Mouse (Mus musculus): ENCODE results near the gene Slc25a4. TPM values are rescaled to one million over a fixed set of nuclear protein-coding genes. Genes with fewer than 3 reads are reported as not detected.

Gene Slc25a4
- total and polyA plus RNA-seq, 3 experiments = 133 to 206 (median 200) TPM

DNA sequence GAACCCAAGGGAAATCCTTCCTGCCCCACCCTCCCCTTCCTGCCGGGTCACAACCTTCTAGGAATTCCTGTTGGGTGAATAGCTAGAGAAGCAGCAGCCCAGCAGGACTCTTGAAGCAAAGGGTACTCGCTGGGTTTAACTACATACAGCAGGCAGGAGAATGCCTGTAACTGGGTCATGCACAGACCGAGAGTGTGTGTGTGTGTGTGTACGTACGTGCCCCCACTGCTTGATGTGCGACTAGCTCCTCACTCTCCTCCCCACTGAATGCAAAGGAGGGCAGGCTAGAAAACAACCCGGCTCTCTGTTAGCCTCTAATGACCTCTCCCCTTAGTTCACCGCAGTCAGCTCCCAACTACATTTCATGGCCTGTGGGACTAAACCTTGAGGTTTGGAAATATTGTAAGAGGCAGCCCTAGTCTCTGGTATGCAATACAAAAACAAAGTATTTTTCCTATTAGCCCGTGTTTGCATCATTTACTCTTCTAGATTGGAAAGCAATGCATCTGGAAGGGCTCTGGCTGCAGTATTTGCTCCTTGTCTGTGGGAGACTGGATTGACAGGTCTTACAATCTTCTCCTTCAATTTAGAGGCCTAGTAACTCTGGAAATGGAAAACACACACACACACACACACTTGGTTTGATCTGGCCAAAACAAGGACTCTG, 6.0 kb downstream of the Slc25a4 start:
- DNase-seq = no peak

DNA sequence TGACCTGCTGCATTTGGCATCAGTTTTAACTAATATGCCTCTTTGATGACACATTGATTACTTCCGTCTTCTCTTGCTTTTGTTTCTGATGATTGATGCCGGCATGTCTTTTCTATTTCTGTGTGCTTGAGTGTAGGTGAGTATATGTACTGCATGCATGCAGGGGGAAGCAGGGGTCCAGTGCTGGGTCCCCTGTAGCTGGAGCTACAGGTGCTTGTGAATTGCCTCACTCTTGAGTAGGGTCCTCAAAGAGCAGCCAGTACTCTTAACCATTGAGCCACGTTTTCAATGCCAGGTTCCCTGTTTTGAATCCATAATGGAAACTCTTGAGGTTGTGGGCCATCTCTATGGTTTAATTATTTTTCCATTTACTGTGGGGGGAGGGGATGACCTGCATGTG, 6.8 kb downstream of the Slc25a4 start:
- DNase-seq = no peak

DNA sequence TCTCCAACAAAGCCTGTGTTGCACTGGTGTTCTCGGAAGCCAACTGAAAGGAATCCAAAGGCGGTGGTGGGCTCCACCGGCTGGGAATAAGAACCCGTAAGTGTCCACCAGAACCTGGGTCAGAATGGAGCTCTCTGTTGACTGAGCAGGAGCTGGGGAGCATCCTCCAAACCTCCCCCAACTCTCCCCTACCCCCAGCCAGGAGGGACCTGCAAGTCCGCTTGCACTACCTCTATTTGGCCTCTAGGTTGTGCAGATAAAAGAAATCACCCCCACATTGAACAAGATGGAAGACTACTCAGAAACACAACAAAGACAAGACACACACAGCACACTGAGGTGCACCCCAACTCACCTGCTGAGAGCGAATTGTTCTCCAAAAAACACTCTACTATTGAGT, 8.7 kb downstream of the Slc25a4 start:
- DNase-seq = no peak

DNA sequence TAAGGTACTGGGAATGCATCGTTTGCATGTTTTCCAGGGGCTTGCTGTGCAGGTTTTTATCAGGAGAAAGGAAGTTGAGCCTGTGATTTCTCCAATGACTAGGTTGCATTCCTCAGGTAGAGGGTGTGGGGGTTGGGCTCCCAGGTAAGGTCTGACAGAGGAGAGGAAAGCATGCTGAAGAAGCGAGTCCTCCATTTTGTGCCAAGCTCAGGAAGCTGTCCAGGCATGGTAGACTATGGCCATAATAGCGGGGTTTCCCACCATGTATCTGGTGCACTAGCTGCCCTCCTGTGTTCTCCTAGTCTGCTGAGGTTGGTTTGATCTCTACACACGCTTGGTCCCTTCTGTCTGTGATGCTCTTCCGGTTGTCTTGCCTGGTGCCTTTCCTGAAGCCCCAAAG, 13.4 kb downstream of the Slc25a4 start:
- no peak for DNase-seq

DNA sequence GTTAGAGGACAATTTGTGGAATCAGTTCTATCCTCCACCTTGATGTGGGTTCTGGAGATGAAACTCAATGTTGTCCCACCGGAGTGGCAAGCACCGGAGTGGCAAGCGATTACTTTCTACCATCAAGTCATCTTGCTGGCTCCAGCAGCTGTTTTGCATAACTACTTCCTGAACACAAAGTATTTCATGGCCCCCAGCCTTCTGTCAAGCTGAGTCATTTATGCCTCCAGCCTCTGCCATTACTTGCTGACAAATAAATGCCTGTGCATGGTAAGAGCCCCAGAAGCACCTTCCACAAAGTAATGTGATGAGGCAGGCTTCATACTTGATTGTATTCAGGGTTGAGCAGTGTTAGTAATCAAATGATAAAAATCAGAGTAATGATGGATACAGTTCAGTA, 14.2 kb downstream of the Slc25a4 start:
- no peak for DNase-seq

DNA sequence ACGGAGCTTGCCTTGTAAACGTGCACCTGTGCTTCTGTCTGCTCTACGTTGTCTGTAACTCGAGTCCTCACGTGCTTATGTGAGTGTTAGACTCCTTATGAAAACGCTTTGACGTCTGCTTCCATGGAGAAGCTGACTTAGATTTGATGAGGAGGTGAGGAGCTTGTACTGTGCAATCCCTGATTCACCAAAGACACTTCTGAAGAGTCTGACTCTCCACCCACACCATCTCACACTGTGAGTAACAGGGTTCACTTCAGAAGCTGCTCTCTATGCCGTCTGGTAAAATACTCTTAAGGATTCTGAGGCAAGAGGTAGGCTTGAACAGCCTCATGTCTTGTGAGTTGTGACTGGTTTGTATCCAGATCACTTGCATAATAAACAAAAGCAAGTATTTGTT, 18.0 kb downstream of the Slc25a4 start:
- no peak for DNase-seq

DNA sequence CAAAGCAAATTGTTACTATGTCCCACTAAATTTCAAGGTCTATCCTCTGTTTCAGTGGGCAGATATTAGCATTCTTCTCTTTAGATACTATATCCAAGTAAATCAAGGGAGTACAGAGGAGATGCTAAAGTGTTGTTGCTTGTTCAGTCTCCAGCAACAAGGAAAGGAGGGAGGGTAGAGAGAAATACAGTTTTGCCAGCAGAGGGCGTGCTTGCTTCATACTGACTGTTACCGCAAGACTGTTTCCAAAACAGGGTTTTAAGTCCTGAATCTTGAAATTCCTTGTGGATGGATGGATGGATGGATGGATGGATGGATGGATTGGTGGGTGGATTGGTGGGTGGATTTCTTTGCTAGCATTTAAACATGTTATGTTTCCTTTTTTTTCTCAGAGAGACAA, 25.7 kb downstream of the Slc25a4 start:
- DNase-seq = peak; percentile 40

DNA sequence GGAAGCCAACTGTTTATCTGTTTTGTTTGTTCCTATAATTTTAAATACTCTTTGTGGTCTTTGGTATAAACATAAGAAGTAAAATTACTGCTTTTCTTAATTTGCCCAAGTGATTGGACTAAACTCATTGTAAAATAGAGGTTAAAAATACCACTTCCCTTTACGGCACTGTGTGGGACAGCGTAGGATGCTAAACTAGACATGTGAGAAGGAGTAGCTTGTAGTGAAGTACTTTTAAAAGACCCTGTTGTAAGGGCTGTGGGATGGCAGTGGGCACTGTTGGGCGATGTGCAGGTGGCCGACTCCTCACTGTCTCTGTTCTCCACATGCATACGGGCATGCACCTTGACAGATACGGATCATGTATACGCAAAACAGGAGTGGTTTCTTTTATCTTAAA, 30.9 kb downstream of the Slc25a4 start:
- DNase-seq = no peak

DNA sequence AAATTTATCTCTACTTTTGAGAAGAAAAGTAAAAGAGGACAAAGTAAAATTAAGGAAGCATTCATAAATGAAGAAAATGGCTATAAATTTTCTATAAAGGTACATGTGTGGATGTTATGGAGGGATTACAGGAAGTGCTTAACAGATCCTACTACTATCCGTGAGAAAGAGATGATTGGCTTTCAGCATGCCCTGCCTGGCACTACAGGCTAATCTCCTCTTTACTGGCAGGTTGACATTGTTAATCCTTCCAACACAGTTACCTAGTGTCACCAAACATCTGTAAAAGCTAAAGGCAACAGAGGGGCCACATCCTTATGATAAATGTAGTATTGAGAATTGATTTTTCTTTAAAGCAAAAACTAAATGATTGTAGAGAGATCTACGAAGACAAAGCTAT, 37.4 kb downstream of the Slc25a4 start:
- no peak for DNase-seq

DNA sequence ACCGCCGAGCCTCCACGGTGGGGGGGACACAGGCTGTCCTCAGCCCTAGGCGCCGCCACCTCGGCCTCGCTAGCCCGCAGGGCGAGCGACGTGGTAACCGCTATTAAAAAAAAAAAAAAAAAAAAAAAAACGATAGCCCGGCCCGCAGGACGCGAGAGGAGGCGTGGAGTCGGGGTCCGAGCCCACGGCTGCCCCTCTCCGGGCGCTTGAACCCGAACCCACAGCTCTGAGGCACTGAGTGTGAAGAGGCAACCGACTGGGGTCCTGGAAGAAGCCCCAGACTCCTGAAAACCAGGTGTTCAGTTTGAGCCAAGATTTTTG, 47.3 kb downstream of the Slc25a4 start:
- DNase-seq = peak; percentile 18

DNA sequence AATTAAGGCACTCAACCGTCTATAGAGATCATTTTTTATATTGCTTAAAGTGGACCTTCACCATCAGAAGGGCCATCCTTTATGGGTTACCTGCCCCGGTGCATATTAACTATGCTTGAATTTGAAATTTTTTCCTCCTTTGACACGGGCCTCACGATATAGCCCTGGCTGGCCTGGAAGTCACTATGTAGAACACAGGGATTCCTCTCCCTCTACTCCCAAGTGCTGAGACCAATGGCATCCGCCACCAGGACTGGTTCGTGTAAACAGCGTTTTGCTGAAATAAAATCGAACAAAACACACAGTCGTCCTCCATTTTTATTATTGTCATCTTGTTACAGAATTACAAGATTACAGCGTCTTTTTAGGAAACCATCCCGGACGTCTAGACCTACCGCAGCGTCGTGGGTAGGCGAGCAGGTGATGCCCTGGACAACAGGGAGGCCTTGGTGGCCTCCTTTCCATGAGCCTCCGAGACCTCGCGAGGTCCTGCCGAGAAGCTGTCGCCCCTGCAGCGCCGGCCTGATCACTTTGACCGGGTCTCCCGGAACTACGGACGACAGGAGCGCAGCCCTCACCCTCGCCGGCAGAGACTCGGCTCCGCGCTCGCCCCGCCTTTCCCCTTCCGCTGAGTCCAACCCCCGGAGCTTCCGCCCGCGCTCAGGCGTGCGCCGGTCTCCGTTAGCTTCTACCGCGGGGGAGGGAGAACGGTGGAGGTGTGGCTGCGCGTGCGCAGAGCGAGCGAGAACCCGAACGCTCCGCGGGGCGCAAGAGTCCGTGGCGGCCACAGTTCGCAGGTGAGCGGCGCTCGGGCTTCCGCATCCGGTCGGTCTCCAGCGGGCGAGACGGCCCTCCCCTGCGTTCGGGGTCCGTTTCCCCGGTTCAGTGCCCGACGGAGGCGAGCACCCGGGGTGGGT, 47.9 kb downstream of the Slc25a4 start:
- peak; percentile 98 for DNase-seq

Small RNAs within 50 kb of the gene (microRNA-seq; reads per million reads assigned to microRNA genes)
- gene Gm23812 = 0 reads per million in 2 experiments

Other genes with a start within 250 kb of the Slc25a4 start
- 1 to 10 TPM; 1.7 to 3.0 TPM for gene 1700029J07Rik, start 236.0 kb downstream of the Slc25a4 start, total RNA-seq (2021)
- 0.57 and 0.60 TPM in 2 replicates for gene 1700029J07Rik, start 236.0 kb downstream of the Slc25a4 start, polyA plus RNA-seq (2012; rRNA removed)
- gene Ufsp2, start 235.8 kb downstream of the Slc25a4 start, total RNA-seq (2021) = 10 to 100 TPM; 56.5 to 56.6 TPM
- 3.2 and 6.2 TPM in 2 replicates for gene Ufsp2, start 235.8 kb downstream of the Slc25a4 start, polyA plus RNA-seq (2012; rRNA removed)
- under 1 TPM; 0.35 to 0.41 TPM for gene Lrp2bp, start 212.0 kb downstream of the Slc25a4 start, total RNA-seq (2021)
- not detected in 2 replicates for gene Lrp2bp, start 212.0 kb downstream of the Slc25a4 start, polyA plus RNA-seq (2012; rRNA removed)
- gene Ankrd37, start 205.6 kb downstream of the Slc25a4 start, total RNA-seq (2021) = 1 to 10 TPM in 1 of 2 experiments, not detected in 1; 2.0 TPM
- gene Ankrd37, start 205.6 kb downstream of the Slc25a4 start, polyA plus RNA-seq (2012; rRNA removed) = 0.19 and 0.98 TPM in 2 replicates
- gene Cfap97, start 59.5 kb downstream of the Slc25a4 start, total RNA-seq (2021) = 10 to 100 TPM; 16.1 to 19.5 TPM
- 1.5 and 2.1 TPM in 2 replicates for gene Cfap97, start 59.5 kb downstream of the Slc25a4 start, polyA plus RNA-seq (2012; rRNA removed)
- 10 to 100 TPM; 14.1 to 20.9 TPM for gene Snx25, start 59.1 kb downstream of the Slc25a4 start, total RNA-seq (2021)
- gene Snx25, start 59.1 kb downstream of the Slc25a4 start, polyA plus RNA-seq (2012; rRNA removed) = 2.3 and 2.5 TPM in 2 replicates
- gene Helt, start 83.4 kb upstream of the Slc25a4 start, total RNA-seq (2021) = not detected
- gene Helt, start 83.4 kb upstream of the Slc25a4 start, polyA plus RNA-seq (2012; rRNA removed) = 0.16 and 0.42 TPM in 2 replicates

All from adrenal gland, adult 2 months (tissue).